8 mouse cellular contexts compared by ENCODE assay signal in genomic region chr4:120131441-120132220, GRCm38 (mm10). TPM values are rescaled to one million over a fixed set of nuclear protein-coding genes. Genes with fewer than 3 reads are reported as not detected.
DNase-seq lines count a peak whose midpoint lies in the region; ATAC-seq lines count a peak whose summit lies in the region.

No protein-coding gene starts in this region.

- no peaks in the 10 kb centered on the region for H3K36me3 ChIP-seq in kidney, embryonic 16.5 days (ENCODE audit: insufficient read depth, low read length)

- no peaks in the 10 kb centered on the region for H3K4me1 ChIP-seq in kidney, embryonic 16.5 days (ENCODE audit: insufficient read depth, low read length)

- H3K9ac ChIP-seq in kidney, embryonic 16.5 days (replicated peaks; ENCODE audit: low read length), result no peak overlapping the region

- intact Hi-C loops in heart, postnatal 10 days (cut with DNase I), result no loop called here
- intact Hi-C loops in left cerebral cortex, postnatal 14 days (cut with DNase I), result no loop called here

- no peak overlapping the region for H3K4me3 ChIP-seq in kidney, embryonic 16.5 days (ENCODE audit: low read length)

- DNase-seq in kidney, adult 11 months, result peak; percentile 48
- peak; percentile 97 for DNase-seq in adrenal gland, postnatal 25 days
- DNase-seq in heart, postnatal 10 days, result peak; percentile 93
- peak; percentile 91 to 93 for DNase-seq in lung, postnatal 4 days
- DNase-seq in B cell, adult 2 months, result no peak
- no peak for DNase-seq in thymus, postnatal 36 days
- DNase-seq in left cerebral cortex, postnatal 14 days (ENCODE audit: low spot score in 2 of 2), result no peak

- no peak overlapping the region for H3K27ac ChIP-seq in kidney, embryonic 16.5 days (ENCODE audit: low read length)

- no peak overlapping the region for H3K4me2 ChIP-seq in kidney, embryonic 16.5 days (replicated peaks; ENCODE audit: low read depth, low read length)

- no peaks in the 10 kb centered on the region for H3K9me3 ChIP-seq in kidney, embryonic 16.5 days (ENCODE audit: low read length)

- 78% methylated on average over 24 of the region's 24 CpGs for WGBS in kidney, embryonic 16.5 days

- no peaks in the 10 kb centered on the region for H3K27me3 ChIP-seq in kidney, embryonic 16.5 days (ENCODE audit: insufficient read depth, low read length)

- ATAC-seq in kidney, embryonic 16.5 days (ENCODE audit: low FRiP score, low TSS enrichment), result no peak

RNA-seq across cellular contexts. Expression of gene Edn2, which starts 29.4 kb away (rescaled TPM):
- 0.10 TPM in 1 of 2 replicates, not detected in the other for polyA plus RNA-seq in kidney, embryonic 16.5 days (2015; fragmentation: Nextera tagmentation; extraction: Ambion mirVana)
- total RNA-seq in adrenal gland, postnatal 25 days (2021), result not detected in 2 replicates
- not detected for total RNA-seq in heart, postnatal 10 days (2021)
- total RNA-seq in left cerebral cortex, postnatal 14 days (2021), result not detected

Comparison
In these comparisons a context has a peak if more than half of its experiments do, and no peak if none do; other contexts are left out.
1. DNase-seq: peak in kidney, adult 11 months (single experiment), adrenal gland, postnatal 25 days (single experiment), heart, postnatal 10 days (2 of 2) and lung, postnatal 4 days (2 of 2); none in B cell, adult 2 months (0 of 2), thymus, postnatal 36 days (0 of 2) and left cerebral cortex, postnatal 14 days (0 of 2).